Mouse (Mus musculus): ENCODE measurements around the gene Actr3.

Actr3 gene

DNA sequence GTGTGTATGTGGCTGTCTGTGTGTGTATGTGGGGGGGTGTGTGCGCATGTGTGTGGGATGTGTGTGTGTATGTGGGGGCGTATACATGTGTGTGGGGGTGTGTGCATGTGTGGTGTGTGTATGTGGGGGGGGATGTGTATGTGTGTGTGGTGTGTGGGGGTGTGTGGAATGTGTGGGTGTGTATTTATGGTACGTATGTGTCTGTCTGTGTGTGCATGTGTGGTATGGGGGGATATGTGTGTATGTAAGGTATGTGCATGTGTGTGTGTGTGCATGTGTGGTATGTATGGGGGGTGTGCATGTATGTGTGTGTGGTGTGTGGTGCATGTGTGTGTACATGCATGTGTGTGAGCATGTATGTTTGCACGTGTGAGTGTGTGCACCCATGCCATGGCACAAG is 70.0 kb downstream of the Actr3 start:
- DNase-seq (ENCODE audit: low read depth, low spot score): no peak

GRCm38 (mm10) chr1:125351416-125352037 is 84.0 kb downstream of the Actr3 start:
- DNase-seq (ENCODE audit: low read depth, low spot score): no peak

DNA sequence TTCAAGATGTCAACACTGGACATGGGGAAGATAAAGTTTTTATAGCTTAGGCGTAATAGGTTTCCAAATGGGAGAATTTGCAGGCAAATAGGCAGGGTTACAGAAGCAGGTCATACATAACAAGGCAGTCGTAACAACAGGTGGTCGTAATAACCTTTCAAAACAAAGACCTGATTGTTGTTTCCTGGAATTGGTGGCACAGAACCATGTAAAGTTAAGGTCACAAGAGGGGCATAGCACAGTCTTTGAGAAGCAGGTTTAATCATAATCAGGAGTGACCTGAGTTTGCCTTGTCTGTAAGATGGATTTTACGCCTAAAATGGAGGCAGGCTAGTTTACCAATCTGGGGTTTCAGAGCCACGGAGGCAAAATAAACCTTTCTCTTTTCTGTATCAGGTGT is 84.7 kb downstream of the Actr3 start:
- DNase-seq (ENCODE audit: low read depth, low spot score): no peak

DNA sequence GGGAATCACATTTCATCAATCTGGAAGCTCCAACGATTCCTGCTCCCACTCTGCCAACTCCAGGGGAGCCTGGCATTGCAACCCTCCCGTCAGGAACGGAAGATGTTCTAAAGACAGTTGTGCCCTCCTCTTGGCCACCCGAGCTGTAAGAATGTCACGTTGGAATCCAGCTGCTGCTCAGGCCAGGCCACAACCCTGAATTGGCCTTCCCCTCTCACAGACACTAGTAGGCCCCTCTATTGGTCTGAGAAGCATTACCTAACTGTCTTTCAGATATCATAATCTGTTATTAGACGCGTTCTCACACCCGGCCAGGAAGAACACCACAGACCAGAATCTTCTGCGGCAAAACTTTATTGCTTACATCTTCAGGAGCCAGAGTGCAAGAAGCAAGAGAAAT is 89.7 kb downstream of the Actr3 start:
- no peak for DNase-seq (ENCODE audit: low read depth, low spot score)

DNA sequence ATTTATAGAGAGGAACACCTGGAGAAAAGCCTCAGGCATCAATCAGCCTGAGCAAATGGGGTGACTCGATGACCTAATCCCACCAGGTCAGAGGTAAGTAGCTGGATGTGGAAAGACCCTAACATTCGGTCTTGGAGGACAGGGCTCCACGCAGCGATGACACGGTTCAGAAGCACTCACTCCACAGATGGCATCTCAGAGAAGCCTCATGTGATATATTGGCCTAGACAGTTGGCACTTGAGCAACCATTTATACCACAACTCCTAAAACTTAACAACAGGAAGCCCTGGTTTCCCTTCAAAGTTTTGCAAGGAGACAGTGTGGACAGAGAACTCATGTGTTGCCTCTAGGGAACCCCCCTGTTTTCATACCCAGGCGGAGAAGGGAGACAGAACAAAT is 90.1 kb downstream of the Actr3 start:
- no peak for DNase-seq (ENCODE audit: low read depth, low spot score)

DNA sequence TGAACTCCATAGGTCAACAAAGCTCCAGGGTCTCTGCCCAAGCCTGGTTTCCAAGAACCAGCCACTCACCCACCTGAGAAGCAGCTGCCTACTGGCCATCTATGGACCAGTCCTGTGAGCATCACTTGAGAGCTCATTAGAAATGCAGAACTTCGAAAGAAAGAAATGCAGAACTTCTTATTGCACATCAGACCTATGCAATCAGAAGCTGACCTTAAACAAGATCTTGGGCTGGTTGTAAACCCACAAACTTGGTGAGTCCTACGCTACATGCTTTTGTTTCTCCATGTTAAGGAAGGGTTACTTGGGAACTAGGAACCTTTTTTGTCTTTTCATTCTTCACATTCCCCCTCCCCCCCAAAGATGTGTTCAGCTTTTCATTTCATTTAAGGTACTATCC is 92.4 kb downstream of the Actr3 start:
- no peak for DNase-seq (ENCODE audit: low read depth, low spot score)

All from retina, postnatal 7 days (tissue).